Mouse (Mus musculus) layer of hippocampus, postnatal 10 days (tissue): ENCODE measurements at regions not wholly inside any gene's neighbourhood (a gene's known extent, or its start where the extent isn't known, plus 50 kb on each side); places are given as distances from the start of the nearest gene placed in this dataset.
"Not testable (repeated sequence)": the region's sequence is repeated elsewhere in the genome, so short reads cannot be mapped to it uniquely, and the experiment has no call there.

Experiments used
- DNase-seq, 2 experiments: peaks; one replicate each; pipeline ENCODE4 v3.0.0; 2021; ENCODE audit warnings: low spot score in 2 of 2

- no peak for DNase-seq
Observed at GRCm38 (mm10) chr4:28064935-28065334, 748.0 kb upstream of the Epha7 start.

- DNase-seq, result no peak
Observed at GRCm38 (mm10) chr4:28065828-28066227, 747.1 kb upstream of the Epha7 start.

- DNase-seq, result no peak
Observed at GRCm38 (mm10) chr4:28079030-28079429, 733.9 kb upstream of the Epha7 start.

GRCm38 (mm10) chr4:28092854-28093253 lies 720.1 kb upstream of the Epha7 start:
- peak in 1 of 2 experiments; percentile 9 for DNase-seq

- peak; percentile 9 to 36 for DNase-seq
Observed at GRCm38 (mm10) chr4:28143165-28143564, 669.8 kb upstream of the Epha7 start.

- DNase-seq, result no peak
Observed at GRCm38 (mm10) chr4:28155116-28155515, 657.8 kb upstream of the Epha7 start.

- DNase-seq, result no peak
Observed at GRCm38 (mm10) chr4:28176771-28177170, 636.2 kb upstream of the Epha7 start.

GRCm38 (mm10) chr4:28190861-28191260 lies 622.1 kb upstream of the Epha7 start:
- DNase-seq, result no peak

- no peak for DNase-seq
Observed at GRCm38 (mm10) chr4:28227594-28228208, 585.2 kb upstream of the Epha7 start.

GRCm38 (mm10) chr4:28235516-28235915 lies 577.4 kb upstream of the Epha7 start:
- DNase-seq, result not testable (repeated sequence)

GRCm38 (mm10) chr4:28242272-28242671 lies 570.7 kb upstream of the Epha7 start:
- no peak for DNase-seq
